Mouse (Mus musculus) olfactory bulb, adult 2 months (tissue): ENCODE data around the gene Cnst. TPM values are rescaled to one million over a fixed set of nuclear protein-coding genes. Genes with fewer than 3 reads are reported as not detected.

Source experiments
- H3K27ac ChIP-seq: fragments of 200-500 bp; 2 replicates; pipeline ENCODE4 v1.5.1; 2012; ENCODE audit warnings: low read depth, low read length; ENCODE audit not compliant: insufficient read depth
- H3K4me1 ChIP-seq: fragments of 200-500 bp; 2 replicates; pipeline ENCODE4 v1.6.1; 2012; ENCODE audit warnings: low read length; ENCODE audit not compliant: control insufficient read depth, insufficient read depth
- H3K4me3 ChIP-seq: fragments of 200-500 bp; 2 replicates; pipeline ENCODE4 v1.5.1; 2012; ENCODE audit warnings: mild to moderate bottlenecking, low read depth, low read length, moderate library complexity; ENCODE audit not compliant: insufficient read depth
- CTCF ChIP-seq: fragments of 200-500 bp; IDR thresholded peaks from 2 replicates; pipeline ENCODE4 v1.5.1; 2012; ENCODE audit warnings: low read depth, mild to moderate bottlenecking, low read length, moderate library complexity; ENCODE audit not compliant: insufficient read depth
- POLR2A ChIP-seq: fragments of 200-500 bp; IDR thresholded peaks from 2 replicates; pipeline ENCODE4 v1.6.1; 2012; ENCODE audit warnings: mild to moderate bottlenecking, low read depth, low read length, moderate library complexity; ENCODE audit not compliant: insufficient read depth
- WGBS: fragments of 180-500 bp; shearing (Covaris S2); methylation state at CpG from one replicate; pipeline ENCODE4 v1.1.7; 2018; 5-methylcytosine and 5-hydroxymethylcytosine counted together
- polyA plus RNA-seq: library from polyadenylated mRNA; stranded (reverse); fragments of >200 nt; gene quantifications from 2 replicates; pipeline ENCODE4 v1.2.4, GENCODE M21; 2012; ENCODE audit warnings: low replicate concordance; ENCODE audit not compliant: missing spikeins, insufficient read depth, insufficient read length

The Cnst gene
- polyA plus RNA-seq, 1 experiment: not detected

DNA sequence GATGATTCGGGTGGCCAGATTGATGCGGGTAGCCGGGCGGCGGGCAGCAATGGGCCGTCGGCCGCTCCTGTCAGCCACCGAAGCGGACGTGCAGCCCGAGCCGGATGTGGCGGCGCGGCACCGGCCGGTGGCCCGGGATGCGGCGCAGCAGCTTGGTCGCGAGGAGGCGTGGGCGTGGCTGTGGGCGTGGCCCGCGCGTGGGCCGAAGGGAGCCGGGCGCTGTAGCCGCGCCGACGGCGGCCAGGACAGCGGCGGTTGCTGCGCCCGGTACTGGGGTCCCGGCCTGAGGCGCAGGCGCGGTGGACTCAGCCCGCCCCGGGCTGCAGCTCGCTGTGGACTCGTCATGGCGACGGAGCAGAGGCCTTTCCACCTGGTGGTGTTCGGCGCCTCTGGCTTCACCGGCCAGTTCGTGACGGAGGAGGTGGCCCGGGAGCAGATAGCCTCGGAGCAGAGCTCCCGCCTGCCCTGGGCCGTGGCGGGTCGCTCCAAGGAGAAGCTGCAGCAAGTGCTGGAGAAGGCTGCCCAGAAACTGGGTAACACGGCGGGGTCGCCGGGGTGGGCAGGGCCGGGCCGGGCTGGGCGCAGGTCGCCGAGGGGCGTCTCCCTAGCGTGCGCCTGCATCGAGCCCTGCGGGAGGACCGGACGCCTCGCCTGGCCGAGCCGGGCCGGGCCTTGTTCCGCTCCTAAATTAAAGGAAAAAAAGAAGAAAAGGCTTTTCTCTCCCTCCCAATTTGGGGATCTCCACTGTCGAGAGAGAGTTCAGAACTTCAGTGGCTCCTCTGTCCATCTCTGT lies 122.0 kb downstream of the Cnst start, which contains the start of gene Sccpdh:
Gene Sccpdh, plus strand, starts transcription at position 198 of the 793 bp plus-strand sequence.
- Histone ChIP-seq H3K4me3 (peak within 1 kb of the TSS; percentile 67), H3K4me1 (peaks cover 4% of the 10 kb centered on the region; the same call in 1 of the 2 replicates), H3K27ac (no peak within 1 kb of the TSS; the same call in 1 of the 2 replicates)
- under 1% methylated on average over 84 of the region's 84 CpGs for WGBS
- TF ChIP-seq POLR2A: peak; percentile 27; the same call in 1 of the 2 replicates
- no peak for TF ChIP-seq CTCF

DNA sequence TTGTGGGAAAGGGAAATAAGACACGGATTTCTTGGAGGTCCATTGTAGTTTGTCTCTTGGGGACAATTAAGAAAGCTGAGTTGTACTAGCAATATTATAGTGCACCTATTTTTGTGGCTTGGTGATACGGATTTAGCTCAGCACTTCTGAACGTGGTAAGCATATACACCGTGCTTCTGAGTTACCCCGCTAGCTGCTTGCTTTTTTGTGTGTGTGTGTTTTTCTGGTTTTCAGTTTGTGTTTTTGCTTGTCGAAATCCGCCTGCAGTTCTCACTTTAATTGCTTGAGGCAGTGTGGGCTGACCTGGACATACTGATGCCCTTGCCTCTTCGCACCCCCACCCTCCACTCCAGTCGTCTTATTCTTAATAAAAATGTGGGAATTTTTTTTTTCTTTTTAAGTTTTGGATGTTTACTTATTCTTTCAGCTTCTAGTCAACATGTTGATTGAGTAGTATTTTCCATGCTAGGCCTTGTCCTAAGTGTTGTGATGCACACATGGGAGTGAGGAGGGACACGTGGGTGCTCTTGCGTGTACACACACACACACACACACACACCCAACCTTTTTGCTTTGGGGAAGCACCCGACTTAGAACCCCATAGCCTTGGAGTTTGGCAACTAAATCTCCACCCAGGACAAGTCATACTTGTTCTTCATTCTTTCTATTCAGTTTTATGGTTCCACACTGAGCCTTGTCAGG lies 122.8 kb downstream of the Cnst start:
- Histone ChIP-seq H3K4me3 (peak overlapping the region; percentile 67), H3K27ac (no peak overlapping the region), H3K4me1 (peaks cover 4% of the 10 kb centered on the region; the same call in 1 of the 2 replicates)
- 18% methylated on average over 12 of the region's 12 CpGs for WGBS
- TF ChIP-seq POLR2A (no peak), CTCF (no peak)

DNA sequence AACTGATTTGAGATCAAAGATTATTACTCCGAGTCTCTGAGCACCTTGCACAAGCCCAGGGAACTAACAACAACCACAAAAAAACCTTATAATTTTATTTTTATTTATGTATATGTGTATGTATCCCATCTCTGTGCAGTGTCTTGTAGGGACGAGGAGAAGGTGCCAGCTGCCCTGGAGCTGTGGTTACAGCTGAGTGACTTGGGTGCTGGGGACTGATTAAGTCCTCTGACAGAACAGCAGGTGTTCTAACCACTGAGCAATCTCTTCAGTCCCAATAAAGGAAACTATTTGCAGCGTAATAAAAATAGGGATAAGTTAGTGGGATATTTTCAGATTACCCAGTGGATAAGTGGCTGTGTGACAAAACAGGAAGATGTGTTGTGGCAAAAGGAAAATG lies 128.2 kb downstream of the Cnst start:
- 77% methylated on average over 3 of the region's 3 CpGs for WGBS
- Histone ChIP-seq H3K4me1 (peaks cover 3% of the 10 kb centered on the region; the same call in 1 of the 2 replicates), H3K27ac (no peak overlapping the region), H3K4me3 (no peak overlapping the region)
- no peak for TF ChIP-seq POLR2A
- TF ChIP-seq CTCF: no peak

DNA sequence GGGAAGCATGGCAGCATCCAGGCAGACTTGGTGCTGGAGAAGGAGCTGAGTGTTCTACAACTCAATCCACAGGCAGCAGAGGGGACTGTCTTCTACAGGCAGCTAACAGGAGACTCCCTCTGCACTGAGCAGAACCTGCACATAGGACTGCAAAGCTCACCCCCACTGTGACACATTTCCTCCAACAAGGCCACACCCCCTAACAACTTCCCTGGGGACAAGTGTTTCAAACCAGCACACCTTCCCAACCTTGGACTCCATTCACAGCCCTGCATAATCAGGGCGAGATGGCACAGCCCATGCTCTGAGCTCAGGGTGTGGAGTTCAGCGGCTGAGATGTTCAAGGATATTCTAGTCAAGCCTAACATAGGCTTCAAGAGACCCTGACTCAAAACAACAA lies 130.9 kb downstream of the Cnst start:
- no peak for TF ChIP-seq CTCF
- no peak for TF ChIP-seq POLR2A
- Histone ChIP-seq H3K27ac (no peak overlapping the region), H3K4me1 (no peaks in the 10 kb centered on the region), H3K4me3 (no peak overlapping the region)
- 88% methylated on average over 2 of the region's 2 CpGs for WGBS

Other genes starting within 250 kb of the Cnst start
- gene Smyd3, start 28.3 kb upstream of the Cnst start, polyA plus RNA-seq: not detected in 2 replicates
- not detected in 2 replicates for gene Tfb2m, start 103 bp upstream of the Cnst start, polyA plus RNA-seq
- not detected in 2 replicates for gene Sccpdh, start 121.8 kb downstream of the Cnst start, polyA plus RNA-seq
- not detected in 2 replicates for gene Kif28, start 198.9 kb downstream of the Cnst start, polyA plus RNA-seq